Mouse (Mus musculus) ES-Bruce4 (cell line): ENCODE measurements around the gene Scube1.

Experiments used
- CTCF ChIP-seq: IDR thresholded peaks from one replicate; pipeline ENCODE4 v1.8.1; 2011; ENCODE audit warnings: low read depth, low read length
- POLR2A ChIP-seq: IDR thresholded peaks from one replicate; pipeline ENCODE4 v1.8.1; 2011; ENCODE audit warnings: low read length; ENCODE audit not compliant: insufficient read depth

- TF ChIP-seq POLR2A (no peak), CTCF (no peak)
Observed at GRCm38 (mm10) chr15:83639160-83639559, 85.7 kb downstream of the Scube1 start.
